Mouse (Mus musculus): ENCODE results near the gene Astn2. TPM values are rescaled to one million over a fixed set of nuclear protein-coding genes. Genes with fewer than 3 reads are reported as not detected.

Astn2 gene
- polyA plus RNA-seq, 1 experiment from 2014 or later, result 0.01 TPM

DNA sequence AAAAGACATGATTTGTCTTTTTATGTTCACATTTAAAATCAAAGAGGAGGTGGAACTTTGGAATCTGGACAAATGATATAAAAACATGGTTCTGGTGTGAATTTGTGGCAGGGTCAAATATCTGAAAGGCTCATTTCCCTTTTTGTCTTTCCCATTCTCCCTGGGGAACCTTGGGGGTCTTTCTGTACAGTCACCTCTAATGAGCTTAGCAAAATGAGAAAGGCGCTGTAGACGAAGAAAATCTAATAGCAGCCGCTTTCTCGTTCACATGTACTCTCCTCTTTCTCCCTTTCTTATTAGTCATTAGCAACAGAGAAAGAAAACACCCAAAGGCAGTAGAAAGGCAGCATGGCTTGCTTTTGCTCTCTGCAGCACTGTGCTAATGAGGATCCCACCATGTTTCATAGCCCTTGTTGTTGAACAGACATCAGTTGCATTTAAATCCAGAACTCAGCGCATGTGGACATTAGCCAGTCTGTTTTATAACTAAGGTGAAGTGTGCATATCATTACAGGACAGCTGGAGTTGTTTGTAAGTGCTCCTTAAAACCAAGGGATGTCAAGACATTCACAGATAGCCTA lies 737.3 kb downstream of the Astn2 start:
- Histone ChIP-seq H3K4me1 (replicated peaks) (no peaks in the 10 kb centered on the region), H3K4me3 (replicated peaks) (no peak overlapping the region), H3K27ac (replicated peaks) (no peak overlapping the region), H3K9ac (no peak overlapping the region), H3K9me3 (replicated peaks) (no peaks in the 10 kb centered on the region), H3K27me3 (no peaks in the 10 kb centered on the region), H3K36me3 (replicated peaks) (no peaks in the 10 kb centered on the region), H3K4me2 (no peak overlapping the region)
- 76% methylated on average over 5 of the region's 5 CpGs for WGBS (ENCODE audit: insufficient replicate concordance)
- ATAC-seq (ENCODE audit: insufficient read depth), result no peak

- H3K4me2 ChIP-seq, result no peak overlapping the region
- no peak overlapping the region for H3K4me3 ChIP-seq (replicated peaks)
- no peaks in the 10 kb centered on the region for H3K36me3 ChIP-seq (replicated peaks)
- H3K4me1 ChIP-seq (replicated peaks), result no peaks in the 10 kb centered on the region
- H3K27me3 ChIP-seq, result no peaks in the 10 kb centered on the region
- H3K27ac ChIP-seq (replicated peaks), result no peak overlapping the region
- no peaks in the 10 kb centered on the region for H3K9me3 ChIP-seq (replicated peaks)
- ATAC-seq (ENCODE audit: insufficient read depth), result no peak
- 67% methylated on average over 6 of the region's 6 CpGs for WGBS (ENCODE audit: insufficient replicate concordance)
- no peak overlapping the region for H3K9ac ChIP-seq
Measured at GRCm38 (mm10) chr4:65663176-65663575, 741.2 kb downstream of the Astn2 start.

DNA sequence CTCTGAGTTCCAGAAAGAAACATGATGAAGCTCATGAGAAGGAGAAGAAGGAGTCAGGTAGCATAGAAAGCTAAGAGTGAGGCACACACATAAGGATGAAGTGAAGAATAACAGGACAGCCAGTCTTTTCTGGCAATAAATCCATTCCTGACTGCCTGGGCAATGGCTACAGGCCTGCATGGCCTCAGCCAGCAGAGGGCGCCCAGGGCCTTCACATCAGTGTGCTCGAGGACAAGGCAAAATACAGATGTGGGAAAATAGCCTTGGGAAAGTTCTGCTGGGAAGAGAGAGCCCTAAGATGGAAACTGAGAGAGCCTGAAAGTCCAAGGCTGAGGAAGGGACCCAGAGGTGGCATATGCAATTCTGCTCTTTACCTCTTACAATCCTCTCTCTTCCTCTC lies 749.7 kb downstream of the Astn2 start:
- no peak overlapping the region for H3K27ac ChIP-seq (replicated peaks)
- H3K27me3 ChIP-seq, result no peaks in the 10 kb centered on the region
- ATAC-seq (ENCODE audit: insufficient read depth), result no peak
- 0% methylated on average over 2 of the region's 2 CpGs for WGBS (ENCODE audit: insufficient replicate concordance)
- no peak overlapping the region for H3K4me3 ChIP-seq (replicated peaks)
- H3K9ac ChIP-seq, result no peak overlapping the region
- H3K4me1 ChIP-seq (replicated peaks), result no peaks in the 10 kb centered on the region
- no peak overlapping the region for H3K4me2 ChIP-seq
- no peaks in the 10 kb centered on the region for H3K9me3 ChIP-seq (replicated peaks)
- H3K36me3 ChIP-seq (replicated peaks), result no peaks in the 10 kb centered on the region

DNA sequence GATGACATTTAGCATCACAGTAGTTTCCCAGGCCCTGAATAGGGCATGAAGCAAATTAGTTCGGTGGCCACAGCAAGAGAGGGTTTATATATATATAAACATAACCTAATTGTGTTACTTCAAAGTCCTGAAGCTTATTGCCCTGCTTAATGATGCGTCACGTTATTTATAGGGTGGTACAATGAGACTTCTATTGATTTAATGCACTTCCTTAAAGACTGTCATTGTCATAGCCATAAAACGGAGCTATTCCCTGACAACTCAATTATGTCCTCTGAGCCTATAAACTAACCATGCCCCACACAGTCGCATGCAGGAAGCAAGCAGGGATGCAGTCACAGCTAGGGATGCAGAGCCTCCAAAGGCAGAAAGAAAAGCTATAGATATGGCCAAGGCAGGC lies 761.8 kb downstream of the Astn2 start:
- no peaks in the 10 kb centered on the region for H3K36me3 ChIP-seq (replicated peaks)
- no peak overlapping the region for H3K27ac ChIP-seq (replicated peaks)
- 38% methylated on average over 5 of the region's 5 CpGs for WGBS (ENCODE audit: insufficient replicate concordance)
- H3K9me3 ChIP-seq (replicated peaks), result no peaks in the 10 kb centered on the region
- H3K27me3 ChIP-seq, result no peaks in the 10 kb centered on the region
- no peak overlapping the region for H3K4me2 ChIP-seq
- no peak for ATAC-seq (ENCODE audit: insufficient read depth)
- H3K4me1 ChIP-seq (replicated peaks), result no peaks in the 10 kb centered on the region
- no peak overlapping the region for H3K4me3 ChIP-seq (replicated peaks)
- no peak overlapping the region for H3K9ac ChIP-seq

- Histone ChIP-seq H3K9me3 (replicated peaks) (no peaks in the 10 kb centered on the region), H3K4me3 (replicated peaks) (no peak overlapping the region), H3K36me3 (replicated peaks) (no peaks in the 10 kb centered on the region), H3K9ac (no peak overlapping the region), H3K4me1 (replicated peaks) (no peaks in the 10 kb centered on the region), H3K4me2 (no peak overlapping the region), H3K27me3 (no peaks in the 10 kb centered on the region), H3K27ac (replicated peaks) (no peak overlapping the region)
- no peak for ATAC-seq (ENCODE audit: insufficient read depth)
- WGBS (ENCODE audit: insufficient replicate concordance), result 37% methylated on average over 3 of the region's 3 CpGs
Measured at GRCm38 (mm10) chr4:65638231-65638630, 766.2 kb downstream of the Astn2 start.

GRCm38 (mm10) chr4:65620125-65620524 lies 784.3 kb downstream of the Astn2 start:
- whole genome bisulfite sequencing (ENCODE audit: insufficient replicate concordance), result 64% methylated on average over 3 of the region's 3 CpGs
- H3K36me3 ChIP-seq (replicated peaks), result peaks cover 1% of the 10 kb centered on the region
- H3K4me2 ChIP-seq, result no peak overlapping the region
- H3K4me3 ChIP-seq (replicated peaks), result no peak overlapping the region
- no peak overlapping the region for H3K9ac ChIP-seq
- H3K27ac ChIP-seq (replicated peaks), result no peak overlapping the region
- no peak for ATAC-seq (ENCODE audit: insufficient read depth)
- no peaks in the 10 kb centered on the region for H3K9me3 ChIP-seq (replicated peaks)
- H3K27me3 ChIP-seq, result no peaks in the 10 kb centered on the region
- H3K4me1 ChIP-seq (replicated peaks), result no peaks in the 10 kb centered on the region

DNA sequence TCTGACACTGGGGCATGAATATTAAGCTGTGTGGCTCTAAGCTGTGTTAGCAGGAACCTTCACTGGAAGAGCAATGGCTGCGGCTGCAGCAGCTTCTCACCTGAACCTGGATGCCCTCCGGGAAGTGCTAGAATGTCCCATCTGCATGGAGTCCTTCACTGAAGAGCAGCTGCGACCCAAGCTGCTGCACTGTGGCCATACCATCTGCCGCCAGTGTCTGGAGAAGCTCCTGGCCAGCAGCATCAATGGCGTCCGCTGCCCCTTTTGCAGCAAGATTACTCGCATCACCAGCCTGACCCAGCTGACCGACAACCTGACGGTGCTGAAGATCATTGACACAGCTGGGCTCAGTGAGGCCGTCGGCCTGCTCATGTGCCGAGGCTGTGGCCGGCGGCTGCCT lies 791.3 kb downstream of the Astn2 start:
- Histone ChIP-seq H3K4me2 (no peak overlapping the region), H3K36me3 (replicated peaks) (peaks cover 23% of the 10 kb centered on the region), H3K27me3 (no peaks in the 10 kb centered on the region), H3K27ac (replicated peaks) (no peak overlapping the region), H3K4me3 (replicated peaks) (no peak overlapping the region), H3K4me1 (replicated peaks) (no peaks in the 10 kb centered on the region; the same call in 1 of the 2 replicates), H3K9me3 (replicated peaks) (no peaks in the 10 kb centered on the region), H3K9ac (no peak overlapping the region)
- no peak for ATAC-seq (ENCODE audit: insufficient read depth)
- 86% methylated on average over 14 of the region's 14 CpGs for WGBS (ENCODE audit: insufficient replicate concordance)

DNA sequence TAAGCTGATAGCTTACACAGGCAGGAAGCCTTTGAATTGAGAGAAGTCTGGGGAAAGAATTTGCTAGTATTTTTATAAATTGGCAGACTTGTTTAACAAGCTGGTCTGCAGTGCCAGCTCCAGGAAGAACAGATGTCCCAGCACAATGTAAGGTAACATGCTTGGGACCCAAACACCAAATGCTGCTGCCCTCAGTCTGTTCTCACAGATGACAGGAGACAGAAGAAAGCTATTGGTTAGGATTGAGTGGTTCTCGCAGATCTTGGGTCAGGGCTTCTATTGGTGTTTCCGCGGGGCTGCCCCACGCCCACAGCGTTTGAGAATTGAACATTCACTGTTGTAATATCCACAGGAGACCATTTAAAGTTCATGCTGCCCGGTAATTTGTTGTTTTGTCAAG lies 793.5 kb downstream of the Astn2 start:
- Histone ChIP-seq H3K27ac (replicated peaks) (no peak overlapping the region), H3K9me3 (replicated peaks) (no peaks in the 10 kb centered on the region), H3K27me3 (no peaks in the 10 kb centered on the region), H3K36me3 (replicated peaks) (peaks cover 23% of the 10 kb centered on the region), H3K4me1 (replicated peaks) (peaks cover 16% of the 10 kb centered on the region), H3K9ac (no peak overlapping the region), H3K4me2 (no peak overlapping the region), H3K4me3 (replicated peaks) (no peak overlapping the region)
- 77% methylated on average over 6 of the region's 6 CpGs for WGBS (ENCODE audit: insufficient replicate concordance)
- no peak for ATAC-seq (ENCODE audit: insufficient read depth)

DNA sequence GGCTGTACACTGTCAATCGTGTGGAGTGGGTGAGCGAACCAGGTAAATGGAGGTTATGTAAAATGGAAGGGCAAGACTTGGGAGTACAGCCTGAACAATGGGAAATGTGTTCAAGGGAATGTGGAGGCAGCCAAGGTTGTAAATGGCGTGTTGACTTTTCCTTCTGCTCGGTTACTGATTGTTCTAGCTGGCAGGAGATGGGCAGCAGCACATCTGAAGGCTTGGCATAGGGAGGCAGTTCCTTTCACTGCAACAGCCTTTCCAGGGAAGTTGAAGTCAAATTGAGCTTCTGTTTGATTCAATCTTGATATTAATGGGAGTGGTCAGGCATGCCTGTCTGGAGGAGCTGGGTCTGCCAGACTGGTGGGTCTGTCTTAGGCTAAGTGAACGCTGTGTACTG lies 794.1 kb downstream of the Astn2 start:
- Histone ChIP-seq H3K4me2 (no peak overlapping the region), H3K36me3 (replicated peaks) (peaks cover 23% of the 10 kb centered on the region), H3K27ac (replicated peaks) (no peak overlapping the region), H3K27me3 (no peaks in the 10 kb centered on the region), H3K4me1 (replicated peaks) (peaks cover 21% of the 10 kb centered on the region), H3K9me3 (replicated peaks) (no peaks in the 10 kb centered on the region), H3K4me3 (replicated peaks) (no peak overlapping the region), H3K9ac (no peak overlapping the region)
- 63% methylated on average over 5 of the region's 5 CpGs for WGBS (ENCODE audit: insufficient replicate concordance)
- ATAC-seq (ENCODE audit: insufficient read depth), result no peak

DNA sequence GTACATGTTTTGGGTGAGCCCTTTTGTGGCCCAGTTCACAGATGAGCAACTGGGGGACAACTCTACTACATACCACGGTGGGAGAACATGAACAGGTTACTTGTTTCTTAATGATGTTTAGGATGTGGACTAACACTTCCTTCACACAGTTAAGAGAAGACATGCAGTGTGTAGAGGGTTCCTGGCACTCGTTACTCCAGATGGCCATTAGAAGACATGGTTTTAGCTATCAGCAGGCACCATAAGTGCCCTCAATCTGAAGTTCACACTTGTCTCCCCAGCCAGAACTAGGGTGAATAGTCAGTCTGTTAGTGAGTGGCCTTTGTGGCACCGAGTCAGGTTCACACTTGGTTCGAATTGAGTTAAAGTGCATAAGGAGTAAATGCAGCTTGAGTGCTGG lies 796.3 kb downstream of the Astn2 start:
- ATAC-seq (ENCODE audit: insufficient read depth), result no peak
- no peaks in the 10 kb centered on the region for H3K27me3 ChIP-seq
- no peaks in the 10 kb centered on the region for H3K9me3 ChIP-seq (replicated peaks)
- H3K4me1 ChIP-seq (replicated peaks), result peaks cover 30% of the 10 kb centered on the region
- no peak overlapping the region for H3K27ac ChIP-seq (replicated peaks)
- 54% methylated on average over 4 of the region's 4 CpGs for WGBS (ENCODE audit: insufficient replicate concordance)
- no peak overlapping the region for H3K4me2 ChIP-seq
- H3K36me3 ChIP-seq (replicated peaks), result peaks cover 2% of the 10 kb centered on the region
- no peak overlapping the region for H3K4me3 ChIP-seq (replicated peaks)
- H3K9ac ChIP-seq, result no peak overlapping the region

- no peaks in the 10 kb centered on the region for H3K9me3 ChIP-seq (replicated peaks)
- WGBS (ENCODE audit: insufficient replicate concordance), result 43% methylated on average over 10 of the region's 10 CpGs
- peak; percentile 43; the same call in 1 of the 2 replicates for ATAC-seq (ENCODE audit: insufficient read depth)
- H3K36me3 ChIP-seq (replicated peaks), result no peaks in the 10 kb centered on the region
- no peak overlapping the region; the same call in 1 of the 2 replicates for H3K4me2 ChIP-seq
- no peak overlapping the region for H3K9ac ChIP-seq
- H3K27me3 ChIP-seq, result no peaks in the 10 kb centered on the region
- H3K27ac ChIP-seq (replicated peaks), result no peak overlapping the region
- H3K4me1 ChIP-seq (replicated peaks), result peaks cover 34% of the 10 kb centered on the region
- H3K4me3 ChIP-seq (replicated peaks), result no peak overlapping the region
Measured at GRCm38 (mm10) chr4:65607184-65607631, 797.2 kb downstream of the Astn2 start.

DNA sequence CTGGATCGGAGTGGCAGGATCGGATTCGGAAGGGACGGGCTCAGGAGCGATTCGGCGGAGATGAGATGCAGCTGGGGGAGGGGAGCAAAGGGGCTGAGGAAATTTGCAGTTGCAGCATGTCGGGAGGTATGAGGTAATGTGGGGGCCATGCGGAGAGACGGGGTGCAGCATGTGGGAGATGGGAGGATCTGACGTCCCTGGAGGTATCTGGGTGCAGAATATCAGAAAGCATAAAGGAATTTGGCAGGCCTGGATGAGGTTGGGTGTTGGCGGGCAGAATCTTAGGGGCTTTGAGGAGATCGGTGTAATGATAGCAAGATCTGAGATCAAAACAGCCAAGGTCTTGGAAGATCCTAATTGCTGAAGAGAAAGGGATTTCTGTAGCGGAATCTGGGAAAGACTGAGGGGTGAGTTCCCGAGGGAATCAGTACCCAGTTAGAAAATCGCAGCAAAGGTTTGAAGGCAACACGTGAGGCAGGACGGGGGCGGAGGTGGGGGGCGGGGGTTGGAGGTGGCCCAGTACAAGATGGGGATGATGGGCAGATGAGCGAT lies 799.2 kb downstream of the Astn2 start:
- H3K9me3 ChIP-seq (replicated peaks), result no peaks in the 10 kb centered on the region
- no peaks in the 10 kb centered on the region for H3K27me3 ChIP-seq
- peak; percentile 42 for ATAC-seq (ENCODE audit: insufficient read depth)
- peaks cover 34% of the 10 kb centered on the region for H3K4me1 ChIP-seq (replicated peaks)
- no peak overlapping the region for H3K27ac ChIP-seq (replicated peaks)
- peak overlapping the region; percentile 69 for H3K4me3 ChIP-seq (replicated peaks)
- peak overlapping the region; percentile 56 for H3K9ac ChIP-seq
- WGBS (ENCODE audit: insufficient replicate concordance), result under 1% methylated on average over 21 of the region's 21 CpGs
- H3K36me3 ChIP-seq (replicated peaks), result no peaks in the 10 kb centered on the region
- peak overlapping the region; percentile 78 for H3K4me2 ChIP-seq
